Mouse (Mus musculus) 3T3-L1 (cell line): ENCODE measurements around the gene Fam169a.
"Not testable (repeated sequence)": the region's sequence is repeated elsewhere in the genome, so short reads cannot be mapped to it uniquely, and the experiment has no call there.

ENCODE experiments used
- DNase-seq: peaks from one replicate; pipeline ENCODE4 v3.0.0-alpha.2; 2015; ENCODE audit warnings: low read depth, low spot score

Fam169a gene

DNA sequence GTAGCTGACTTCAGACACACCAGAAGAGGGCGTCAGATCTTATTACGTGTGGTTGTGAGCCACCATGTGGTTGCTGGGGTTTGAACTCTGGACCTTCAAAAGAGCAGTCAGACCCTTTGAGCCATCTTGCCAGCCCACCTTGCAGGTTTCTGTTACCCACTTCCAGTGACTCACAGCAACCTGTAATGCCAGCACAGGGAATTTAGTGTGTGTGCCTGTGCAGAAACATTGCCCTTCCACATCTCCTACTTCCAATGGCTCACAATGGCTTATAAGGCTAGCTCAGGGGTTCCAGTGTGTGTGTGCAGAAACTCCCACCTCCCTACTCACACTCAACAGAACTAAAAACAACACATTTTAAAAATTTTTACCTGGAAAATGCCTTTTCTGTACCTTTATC is 10.5 kb downstream of the Fam169a start:
- no peak for DNase-seq

GRCm38 (mm10) chr13:97080201-97080600 is 13.1 kb downstream of the Fam169a start:
- DNase-seq, result no peak

GRCm38 (mm10) chr13:97080615-97081014 is 13.5 kb downstream of the Fam169a start:
- DNase-seq, result no peak

DNA sequence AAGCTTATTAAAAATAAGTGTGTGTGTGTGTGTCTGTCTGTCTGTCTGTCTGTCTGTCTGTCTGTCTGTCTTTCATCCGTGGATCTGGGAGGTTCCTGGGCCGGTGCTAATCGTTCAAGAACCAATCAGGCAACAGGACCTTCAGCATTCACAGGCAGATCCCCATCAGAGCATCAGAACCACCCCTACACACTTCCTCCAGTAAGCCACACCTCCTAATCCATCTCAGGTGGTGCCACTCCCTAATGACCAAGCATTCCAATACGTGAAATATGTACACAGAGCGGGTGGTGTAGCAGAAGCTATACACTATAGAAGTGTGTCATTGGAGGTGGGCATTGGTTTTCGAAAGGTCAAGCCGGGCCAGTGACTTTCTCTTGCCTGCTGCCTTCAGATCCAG is 15.3 kb downstream of the Fam169a start:
- DNase-seq, result no peak

DNA sequence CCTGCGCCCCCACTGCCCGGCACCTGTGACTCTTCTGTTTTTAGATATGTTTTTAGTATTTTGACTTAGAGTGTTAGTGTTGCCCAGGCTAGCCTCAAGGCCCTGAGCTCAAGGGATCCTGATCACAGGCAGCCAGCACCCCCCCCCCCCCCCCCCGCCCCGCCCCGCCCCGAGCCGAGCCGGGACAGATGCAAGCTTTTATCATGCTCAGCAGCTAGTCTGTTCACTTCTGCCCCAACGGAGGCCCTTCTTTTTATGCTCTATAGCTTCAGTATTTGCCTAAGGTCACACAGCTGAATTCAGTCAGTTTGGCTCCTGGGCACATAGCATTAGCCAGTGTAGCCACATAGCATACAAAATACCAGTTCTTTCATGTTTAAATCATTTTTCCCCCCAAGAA is 19.2 kb downstream of the Fam169a start:
- DNase-seq, result no peak

- DNase-seq, result no peak
Measured at GRCm38 (mm10) chr13:97087421-97087820, 20.3 kb downstream of the Fam169a start.

GRCm38 (mm10) chr13:97088183-97088582 is 21.1 kb downstream of the Fam169a start:
- DNase-seq, result no peak

GRCm38 (mm10) chr13:97095726-97096125 is 28.6 kb downstream of the Fam169a start:
- peak; percentile 18 for DNase-seq

DNA sequence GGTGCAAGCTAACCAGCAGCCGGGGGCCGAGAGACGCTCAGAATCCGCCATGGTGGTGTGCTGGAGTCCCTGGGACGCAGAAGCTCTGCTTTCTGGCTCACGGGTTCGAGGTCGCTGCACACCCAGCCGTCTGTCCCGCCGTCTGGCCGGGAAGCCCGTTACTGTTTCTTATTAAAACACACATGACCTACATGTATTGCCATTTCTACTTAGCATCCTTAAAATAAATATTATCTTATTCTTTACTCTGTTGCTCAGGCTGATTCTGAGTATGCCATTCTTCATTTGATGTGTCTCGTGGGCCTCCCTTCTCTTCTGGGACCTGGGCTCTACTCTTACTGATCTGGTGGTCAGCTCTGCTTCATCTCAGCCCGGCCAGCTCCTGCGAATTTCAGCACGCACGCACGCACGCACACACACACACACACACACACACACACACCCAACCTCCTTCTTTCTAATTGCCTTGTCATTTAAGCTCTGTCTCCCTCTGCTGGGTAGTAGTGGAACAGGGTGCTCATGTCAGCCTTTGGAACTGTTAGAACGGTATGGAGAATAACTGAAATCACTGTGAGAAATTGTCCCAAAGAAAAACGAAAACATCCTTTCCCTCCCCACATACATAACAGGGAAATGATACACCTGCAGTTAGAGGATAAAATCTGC is 32.2 kb downstream of the Fam169a start, which contains the start of gene Gm6169:
Gene Gm6169, minus strand, starts transcription at position 51 of the 666 bp plus-strand sequence.
- DNase-seq, result peak; percentile 80

- DNase-seq, result no peak
Measured at GRCm38 (mm10) chr13:97104996-97105395, 37.9 kb downstream of the Fam169a start.

DNA sequence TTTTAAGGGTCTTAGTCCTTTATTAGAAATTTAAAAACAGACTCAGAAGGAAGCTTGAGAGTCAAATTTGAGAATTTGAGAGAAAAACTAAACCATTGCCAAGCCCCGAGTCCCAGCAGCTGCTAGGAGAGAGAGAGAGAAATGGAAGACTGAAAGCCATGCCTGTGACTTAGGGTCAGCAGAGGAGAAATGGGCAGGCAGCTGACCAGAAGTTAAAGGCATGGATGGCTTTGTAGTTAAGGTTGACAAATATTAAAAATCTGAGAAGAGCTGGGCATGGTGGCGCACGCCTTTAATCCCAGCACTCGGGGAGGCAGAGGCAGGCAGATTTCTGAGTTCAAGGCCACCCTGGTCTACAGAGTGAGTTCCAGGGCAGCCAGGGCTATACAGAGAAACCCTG is 40.6 kb downstream of the Fam169a start:
- not testable (repeated sequence) for DNase-seq

GRCm38 (mm10) chr13:97109046-97109445 is 42.0 kb downstream of the Fam169a start:
- no peak for DNase-seq

DNA sequence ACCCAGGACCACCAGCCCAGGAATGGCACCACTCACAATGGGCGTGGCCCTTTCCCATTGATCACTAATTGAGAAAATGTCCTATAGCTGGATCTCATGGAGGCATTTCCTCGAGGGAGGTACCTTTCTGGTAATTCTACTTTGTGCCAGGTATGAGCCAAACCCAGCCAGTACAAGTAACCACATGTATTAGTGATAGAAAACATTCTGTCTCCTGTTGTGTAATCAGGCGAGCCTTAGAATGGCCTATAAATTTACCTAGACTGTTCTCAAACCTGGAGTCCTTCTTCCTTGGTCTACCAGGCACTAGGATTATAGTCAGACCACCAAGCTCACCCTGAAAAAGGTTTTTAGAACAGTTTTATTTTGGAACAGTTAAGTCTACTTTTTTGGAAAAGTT is 54.3 kb downstream of the Fam169a start:
- no peak for DNase-seq

DNA sequence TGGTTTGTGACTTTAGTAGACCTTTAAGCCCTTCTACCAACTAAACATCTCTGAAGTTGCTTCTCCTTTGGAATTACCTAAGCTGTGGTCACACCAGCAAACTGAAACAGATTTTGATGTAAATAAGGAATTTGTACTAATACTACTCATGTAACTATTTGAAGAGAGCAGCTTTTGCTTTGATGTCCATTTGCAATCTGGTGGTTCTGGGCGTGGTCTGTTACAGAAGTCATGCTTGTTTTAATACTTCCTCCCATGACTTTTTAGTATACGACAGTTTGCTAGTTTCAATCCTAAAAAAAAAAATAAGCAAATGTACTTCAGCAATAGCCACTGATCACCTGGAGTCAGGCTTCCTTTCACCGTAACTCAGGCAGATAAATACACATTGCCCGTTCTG is 62.6 kb downstream of the Fam169a start:
- DNase-seq, result not testable (repeated sequence)

GRCm38 (mm10) chr13:97130413-97130812 is 63.3 kb downstream of the Fam169a start:
- not testable (repeated sequence) for DNase-seq

DNA sequence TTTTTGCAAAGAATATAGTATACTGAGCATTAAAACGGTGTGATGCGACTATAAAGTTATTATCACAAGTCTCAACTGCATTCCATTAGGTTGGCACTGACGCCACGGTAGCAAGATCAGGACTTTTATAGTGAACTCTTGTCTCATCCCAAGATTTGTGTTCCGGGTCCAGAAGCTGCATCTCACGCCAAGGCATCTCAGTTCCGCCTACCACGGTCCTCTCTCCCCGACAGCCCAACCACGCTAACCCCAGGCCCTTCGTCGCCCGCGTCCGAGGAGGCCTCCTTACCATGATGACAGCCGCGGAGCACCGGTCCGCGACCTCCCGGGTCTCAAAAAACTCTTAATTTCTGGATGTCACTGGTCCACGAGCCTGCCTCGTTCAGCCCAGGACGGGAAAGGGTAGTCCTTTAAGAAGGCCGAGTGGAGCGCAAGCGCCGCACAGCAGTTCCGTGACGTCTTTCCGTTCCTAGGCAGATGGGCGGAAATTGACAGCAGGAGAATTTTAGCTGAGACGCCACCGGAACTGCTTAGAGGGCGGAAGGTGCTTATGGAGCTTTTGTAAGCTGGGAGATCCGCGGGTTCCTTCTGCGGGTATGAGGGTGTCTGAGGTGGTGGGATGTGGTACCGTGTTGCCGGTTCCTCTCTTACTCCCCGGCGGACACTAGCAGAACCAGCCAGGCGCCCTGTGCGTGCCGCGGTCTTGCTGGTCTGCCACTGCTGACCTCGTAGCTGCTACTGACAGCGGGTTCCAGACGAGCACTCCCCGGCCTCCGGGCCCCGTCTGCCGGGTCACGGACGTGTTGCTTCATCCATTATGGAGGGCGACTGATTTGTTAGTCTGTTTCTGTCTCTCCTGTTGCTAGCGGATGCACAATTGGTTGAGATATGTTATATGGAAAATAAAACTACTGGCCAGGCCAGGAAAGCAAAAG is 70.6 kb downstream of the Fam169a start, which contains the start of the genes Gfm2 and Nsa2:
Gene Gfm2, plus strand, starts transcription at position 472 of the 935 bp plus-strand sequence.
Gene Nsa2, minus strand, starts transcription at position 472 of the 935 bp plus-strand sequence.
- DNase-seq, result peak; percentile 95

DNA sequence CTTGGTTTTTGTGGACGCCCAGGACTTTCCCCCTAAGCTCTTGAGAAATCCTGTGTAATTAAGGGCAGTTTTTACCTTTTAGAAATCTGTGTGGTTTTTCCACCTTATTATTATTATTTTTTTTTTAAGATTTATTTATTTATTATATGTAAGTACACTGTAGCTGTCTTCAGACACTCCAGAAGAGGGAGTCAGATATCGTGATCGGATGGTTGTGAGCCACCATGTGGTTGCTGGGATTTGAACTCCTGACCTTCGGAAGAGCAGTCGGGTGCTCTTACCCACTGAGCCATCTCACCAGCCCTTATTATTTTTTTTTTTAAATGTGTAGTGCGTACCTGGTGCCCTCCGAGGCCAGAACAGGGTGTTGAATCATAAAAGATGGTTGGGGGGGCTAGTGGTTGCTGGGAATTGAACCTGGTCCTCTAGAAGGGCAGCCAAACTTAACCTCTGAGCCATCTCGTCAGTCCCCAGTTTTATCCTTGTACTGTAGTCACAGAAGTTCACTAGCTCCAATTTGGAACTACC is 71.4 kb downstream of the Fam169a start:
- not testable (repeated sequence) for DNase-seq

DNA sequence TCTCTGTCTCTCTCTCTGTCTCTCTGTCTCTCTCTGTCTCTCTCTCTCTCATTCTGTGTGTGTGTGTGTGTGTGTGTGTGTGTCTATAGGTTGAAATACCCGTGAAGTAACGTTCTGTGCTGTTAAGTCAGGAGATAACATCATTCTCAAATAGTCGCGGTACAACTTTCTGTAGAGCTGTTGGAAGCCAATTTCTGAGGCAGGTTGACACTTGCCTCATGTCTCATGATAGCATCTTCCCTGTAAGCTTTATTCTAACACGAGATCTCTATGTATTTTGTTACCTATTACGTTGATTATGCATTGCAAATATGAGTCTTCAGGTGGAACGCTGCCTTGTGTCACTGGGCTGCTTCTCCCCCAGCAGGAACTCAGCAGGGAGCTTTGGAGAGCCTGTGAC is 75.2 kb downstream of the Fam169a start:
- DNase-seq, result no peak

DNA sequence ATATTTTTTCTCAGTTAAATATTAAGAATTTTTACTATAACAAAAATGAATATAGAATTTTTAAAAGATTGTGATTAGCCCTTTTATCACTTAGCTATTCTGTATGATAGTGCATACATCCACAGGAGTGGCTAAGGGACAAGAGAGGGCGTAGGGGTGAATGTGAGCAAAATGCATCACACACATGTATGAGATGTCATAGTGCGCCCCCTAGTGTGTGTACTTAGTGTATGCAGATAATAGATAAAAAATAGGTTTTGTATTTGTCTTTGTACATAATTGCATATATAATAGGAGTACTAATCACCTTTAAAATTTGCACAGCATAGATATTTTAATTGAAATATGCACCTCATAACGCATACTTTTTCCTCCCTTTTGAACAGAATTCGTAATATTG is 78.7 kb downstream of the Fam169a start:
- DNase-seq, result peak; percentile 77

- DNase-seq, result no peak
Measured at GRCm38 (mm10) chr13:97175520-97176264, 108.6 kb downstream of the Fam169a start.

- DNase-seq, result no peak
Measured at GRCm38 (mm10) chr13:97176731-97177130, 109.6 kb downstream of the Fam169a start.

DNA sequence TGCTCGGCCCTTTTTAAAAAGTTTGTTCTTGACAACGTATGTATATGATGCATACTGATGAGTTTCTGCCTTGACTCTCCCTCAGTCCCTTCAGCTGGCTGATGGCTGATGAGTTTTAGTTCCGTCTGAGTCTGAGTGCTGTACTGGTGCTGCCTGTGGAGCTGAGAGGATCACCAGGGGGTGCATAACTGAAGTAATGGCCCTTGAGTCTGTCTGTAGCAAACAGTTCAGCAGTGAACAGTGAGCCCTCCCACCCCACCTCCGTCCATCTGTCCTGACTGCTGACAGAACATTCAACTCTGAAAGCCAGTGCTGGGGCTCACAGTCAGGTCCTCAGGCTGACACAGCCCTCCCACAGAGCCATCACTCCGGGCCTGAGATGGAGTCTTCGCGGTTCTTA is 111.9 kb downstream of the Fam169a start:
- DNase-seq, result no peak
